13 mouse cellular contexts compared by ENCODE assay signal in genomic region chr19:5571831-5572230, GRCm38 (mm10). TPM values are rescaled to one million over a fixed set of nuclear protein-coding genes. Genes with fewer than 3 reads are reported as not detected.
A peak's percentile ranks its signal among the peaks of the same experiment; 100 is the strongest.
DNase-seq lines count a peak whose midpoint lies in the region; ATAC-seq and TF ChIP-seq lines count a peak whose summit lies in the region.
"Had no signal": no experiment of that assay in that cellular context is flagged by ENCODE, and none has a peak within 500 bp of the region (broad histone marks: within the 10 kb centered on the region; RNA-seq: fewer than 3 reads in every experiment).

No protein-coding gene starts in this region.

- no peak overlapping the region for H3K9ac ChIP-seq in intestine, postnatal 0 days (ENCODE audit: low read depth, low read length)
- H3K9ac ChIP-seq: embryonic facial prominence, embryonic 15.5 days; limb, embryonic 13.5 days had no signal

- intact Hi-C loops in gastrocnemius, adult 2 months (cut with DNase I): no loop called here

- no peaks in the 10 kb centered on the region for H3K9me3 ChIP-seq in intestine, postnatal 0 days (ENCODE audit: control insufficient read depth)
- no peaks in the 10 kb centered on the region for H3K9me3 ChIP-seq in embryonic facial prominence, embryonic 10.5 days
- H3K9me3 ChIP-seq: embryonic facial prominence, embryonic 15.5 days; limb, embryonic 13.5 days; neural tube, embryonic 13.5 days had no signal

- H3K4me2 ChIP-seq in intestine, postnatal 0 days (replicated peaks; ENCODE audit: low read depth): no peak overlapping the region
- H3K4me2 ChIP-seq: embryonic facial prominence, embryonic 15.5 days; limb, embryonic 13.5 days; neural tube, embryonic 13.5 days had no signal

- no peak for DNase-seq in gastrocnemius, adult 2 months
- no peak for DNase-seq in gastrocnemius, adult 18-20 months (ENCODE audit: low spot score)
- DNase-seq in 416B (ENCODE audit: low read depth) (peak; percentile 96), adipocyte (ENCODE audit: low spot score) (no peak)
- peak; percentile 65 for DNase-seq in naive thymus-derived CD4-positive, alpha-beta T cell, adult 2 months (ENCODE audit: low read depth)
- DNase-seq in embryonic facial prominence, embryonic 10.5 days (ENCODE audit: low spot score): no peak
- DNase-seq: gastrocnemius, postnatal 14 days had no signal

- no peak overlapping the region for H3K4me3 ChIP-seq in gastrocnemius, adult 2 months
- no peak overlapping the region for H3K4me3 ChIP-seq in intestine, postnatal 0 days (ENCODE audit: low read depth, low read length)
- no peak overlapping the region for H3K4me3 ChIP-seq in embryonic facial prominence, embryonic 10.5 days
- H3K4me3 ChIP-seq: embryonic facial prominence, embryonic 15.5 days; limb, embryonic 13.5 days; neural tube, embryonic 13.5 days had no signal

- peak overlapping the region; percentile 24; the same call in 1 of the 2 replicates for H3K27ac ChIP-seq in gastrocnemius, adult 2 months
- no peak overlapping the region for H3K27ac ChIP-seq in intestine, postnatal 0 days (ENCODE audit: low read depth, low read length)
- H3K27ac ChIP-seq in embryonic facial prominence, embryonic 10.5 days (replicated peaks): no peak overlapping the region
- H3K27ac ChIP-seq: limb, embryonic 13.5 days; neural tube, embryonic 13.5 days had no signal

- peaks cover 27% of the 10 kb centered on the region for H3K36me3 ChIP-seq in intestine, postnatal 0 days (ENCODE audit: control insufficient read depth, insufficient read depth)
- peaks cover 8% of the 10 kb centered on the region; the same call in 1 of the 2 replicates for H3K36me3 ChIP-seq in embryonic facial prominence, embryonic 10.5 days (replicated peaks)

- 77% methylated on average over 5 of the region's 5 CpGs for WGBS in intestine, postnatal 0 days
- WGBS in embryonic facial prominence, embryonic 10.5 days: 74% methylated on average over 5 of the region's 5 CpGs

- H3K27me3 ChIP-seq in intestine, postnatal 0 days (replicated peaks; ENCODE audit: control insufficient read depth, insufficient read depth, low read length): no peaks in the 10 kb centered on the region
- peaks cover 28% of the 10 kb centered on the region for H3K27me3 ChIP-seq in embryonic facial prominence, embryonic 10.5 days (replicated peaks; ENCODE audit: low read depth, poor library complexity, severe bottlenecking)
- H3K27me3 ChIP-seq: embryonic facial prominence, embryonic 15.5 days had no signal

- H3K4me1 ChIP-seq in intestine, postnatal 0 days (replicated peaks; ENCODE audit: control insufficient read depth, insufficient read depth, low read length): 0 out of 2 replicates have a peak, but pooled peaks cover 6% of the 10 kb centered on the region
- peaks cover 22% of the 10 kb centered on the region for H3K4me1 ChIP-seq in embryonic facial prominence, embryonic 10.5 days

- TF ChIP-seq CTCF in gastrocnemius, adult 2 months (IDR thresholded peaks at IDR 0.05): no peak
- no peak for TF ChIP-seq CTCF in intestine, postnatal 0 days (IDR thresholded peaks at IDR 0.05; ENCODE audit: low read depth)

- ATAC-seq in hematopoietic stem cell, adult 5-6 weeks (replicated peaks in 1 of 2; ENCODE audit: insufficient read depth in 1 of 2, low FRiP score in 2 of 2, low TSS enrichment in 1 of 2, low read depth in 1 of 2, poor library complexity in 2 of 2, severe bottlenecking in 2 of 2): peak; percentile 70 to 72
- no peak for ATAC-seq in intestine, postnatal 0 days

RNA-seq across cellular contexts. Expression of gene Ap5b1, which starts 4.0 kb away (rescaled TPM):
- 1 to 10 TPM; 2.0 to 2.3 TPM for total RNA-seq in gastrocnemius, adult 2 months (2021)
- total RNA-seq in gastrocnemius, adult 18-20 months (2021): 1 to 10 TPM; 1.7 to 2.5 TPM
- 6.5 and 6.8 TPM in 2 replicates for total RNA-seq in hematopoietic stem cell, adult 5-6 weeks (2017)
- polyA plus RNA-seq in intestine, postnatal 0 days (2015; fragmentation: Nextera tagmentation; extraction: Ambion mirVana): 13.0 and 15.9 TPM in 2 replicates
- polyA plus RNA-seq in embryonic facial prominence, embryonic 10.5 days (2016; fragmentation: Nextera tagmentation; extraction: Ambion mirVana): 2.1 and 2.6 TPM in 2 replicates

RNA-seq across cellular contexts. Expression of gene Ovol1, which starts 11.4 kb away (rescaled TPM):
- not detected for total RNA-seq in gastrocnemius, adult 2 months (2021)
- not detected for total RNA-seq in gastrocnemius, adult 18-20 months (2021)
- total RNA-seq in hematopoietic stem cell, adult 5-6 weeks (2017): not detected in 2 replicates
- 19.2 and 24.1 TPM in 2 replicates for polyA plus RNA-seq in intestine, postnatal 0 days (2015; fragmentation: Nextera tagmentation; extraction: Ambion mirVana)
- 0.83 and 1.3 TPM in 2 replicates for polyA plus RNA-seq in embryonic facial prominence, embryonic 10.5 days (2016; fragmentation: Nextera tagmentation; extraction: Ambion mirVana)
- total RNA-seq: gastrocnemius, postnatal 14 days had no signal
- polyA plus RNA-seq: C2C12; neural tube, embryonic 13.5 days had no signal

RNA-seq across cellular contexts. Expression of gene Rnaseh2c, which starts 29.8 kb away (rescaled TPM):
- 10 to 100 TPM; 42.4 to 53.6 TPM for total RNA-seq in gastrocnemius, adult 2 months (2021)
- total RNA-seq in gastrocnemius, adult 18-20 months (2021): 10 to 100 TPM; 40.7 to 50.1 TPM
- 47.9 and 73.0 TPM in 2 replicates for total RNA-seq in hematopoietic stem cell, adult 5-6 weeks (2017)
- 73.8 and 81.0 TPM in 2 replicates for polyA plus RNA-seq in intestine, postnatal 0 days (2015; fragmentation: Nextera tagmentation; extraction: Ambion mirVana)
- polyA plus RNA-seq in embryonic facial prominence, embryonic 10.5 days (2016; fragmentation: Nextera tagmentation; extraction: Ambion mirVana): 174 and 177 TPM in 2 replicates

RNA-seq across cellular contexts. Expression of gene Kat5, which starts 38.2 kb away (rescaled TPM):
- total RNA-seq in gastrocnemius, adult 2 months (2021): 10 to 100 TPM; 20.9 to 23.7 TPM
- 10 to 100 TPM; 24.0 to 26.0 TPM for total RNA-seq in gastrocnemius, adult 18-20 months (2021)
- 67.9 and 88.5 TPM in 2 replicates for total RNA-seq in hematopoietic stem cell, adult 5-6 weeks (2017)
- 37.4 and 38.6 TPM in 2 replicates for polyA plus RNA-seq in intestine, postnatal 0 days (2015; fragmentation: Nextera tagmentation; extraction: Ambion mirVana)
- polyA plus RNA-seq in embryonic facial prominence, embryonic 10.5 days (2016; fragmentation: Nextera tagmentation; extraction: Ambion mirVana): 59.7 and 60.7 TPM in 2 replicates

Comparison
In these comparisons a context has a peak if more than half of its experiments do, and no peak if none do; other contexts are left out.
1. DNase-seq: peak in 416B (single experiment) and naive thymus-derived CD4-positive, alpha-beta T cell, adult 2 months (single experiment); none in gastrocnemius, adult 2 months (single experiment), gastrocnemius, adult 18-20 months (single experiment), adipocyte (single experiment) and embryonic facial prominence, embryonic 10.5 days (single experiment).